Comparison of ENCODE assay signal across 8 mouse cellular contexts in genomic region chr4:62559797-62560329, GRCm38 (mm10). TPM values are rescaled to one million over a fixed set of nuclear protein-coding genes. Genes with fewer than 3 reads are reported as not detected.
DNase-seq lines count a peak whose midpoint lies in the region; ATAC-seq lines count a peak whose summit lies in the region.

Gene Rgs3, plus strand, starts transcription at chr4:62559847.

- H3K4me3 ChIP-seq in forebrain, embryonic 14.5 days (ENCODE audit: low read depth, low read length) = no peak within 1 kb of the TSS
- H3K4me3 ChIP-seq in intestine, embryonic 14.5 days (ENCODE audit: low read depth, low read length) = no peak within 1 kb of the TSS
- H3K4me3 ChIP-seq in midbrain, embryonic 16.5 days (ENCODE audit: low read depth, low read length) = no peak within 1 kb of the TSS

- no peaks in the 10 kb centered on the region for H3K9me3 ChIP-seq in forebrain, embryonic 14.5 days (replicated peaks; ENCODE audit: control insufficient read depth, low read length)
- H3K9me3 ChIP-seq in intestine, embryonic 14.5 days (ENCODE audit: control insufficient read depth, low read length) = no peaks in the 10 kb centered on the region
- H3K9me3 ChIP-seq in midbrain, embryonic 16.5 days (replicated peaks; ENCODE audit: control insufficient read depth, low read length, poor library complexity, severe bottlenecking) = no peaks in the 10 kb centered on the region

- no peaks in the 10 kb centered on the region for H3K4me1 ChIP-seq in forebrain, embryonic 14.5 days (ENCODE audit: control insufficient read depth, insufficient read depth, low read length)
- 0 out of 2 replicates have a peak, but pooled peaks cover 1% of the 10 kb centered on the region for H3K4me1 ChIP-seq in intestine, embryonic 14.5 days (replicated peaks; ENCODE audit: control insufficient read depth, insufficient read depth, low read length)
- H3K4me1 ChIP-seq in midbrain, embryonic 16.5 days (ENCODE audit: control insufficient read depth, insufficient read depth, low read length) = 0 out of 2 replicates have a peak, but pooled peaks cover 5% of the 10 kb centered on the region

- WGBS in forebrain, embryonic 14.5 days = 73% methylated on average over 6 of the region's 6 CpGs
- 53% methylated on average over 6 of the region's 6 CpGs for WGBS in intestine, embryonic 14.5 days
- 73% methylated on average over 6 of the region's 6 CpGs for WGBS in midbrain, embryonic 16.5 days

- H3K36me3 ChIP-seq in forebrain, embryonic 14.5 days (ENCODE audit: control insufficient read depth, insufficient read depth, low read length) = no peaks in the 10 kb centered on the region
- no peaks in the 10 kb centered on the region for H3K36me3 ChIP-seq in intestine, embryonic 14.5 days (ENCODE audit: control insufficient read depth, insufficient read depth, low read length)
- H3K36me3 ChIP-seq in midbrain, embryonic 16.5 days (ENCODE audit: control insufficient read depth, insufficient read depth, low read length) = no peaks in the 10 kb centered on the region

- no peak within 1 kb of the TSS for H3K9ac ChIP-seq in forebrain, embryonic 14.5 days (ENCODE audit: low read length)
- H3K9ac ChIP-seq in intestine, embryonic 14.5 days (ENCODE audit: low read length) = no peak within 1 kb of the TSS
- H3K9ac ChIP-seq in midbrain, embryonic 16.5 days (ENCODE audit: low read depth, low read length) = no peak within 1 kb of the TSS

- H3K27me3 ChIP-seq in forebrain, embryonic 14.5 days (replicated peaks; ENCODE audit: control insufficient read depth, insufficient read depth, low read length) = no peaks in the 10 kb centered on the region
- no peaks in the 10 kb centered on the region for H3K27me3 ChIP-seq in intestine, embryonic 14.5 days (replicated peaks; ENCODE audit: control insufficient read depth, insufficient read depth, low read length)
- no peaks in the 10 kb centered on the region for H3K27me3 ChIP-seq in midbrain, embryonic 16.5 days (ENCODE audit: control insufficient read depth, insufficient read depth, low read depth, low read length)

- no peak for ATAC-seq in CD4-positive, CD25-positive, alpha-beta regulatory T cell, adult 4 months
- ATAC-seq in forebrain, embryonic 14.5 days = no peak
- no peak for ATAC-seq in intestine, embryonic 14.5 days (replicated peaks; ENCODE audit: low FRiP score, low TSS enrichment, low read depth)
- no peak for ATAC-seq in midbrain, embryonic 16.5 days

- H3K27ac ChIP-seq in forebrain, embryonic 14.5 days (ENCODE audit: low read depth, low read length) = no peak within 1 kb of the TSS
- no peak within 1 kb of the TSS for H3K27ac ChIP-seq in intestine, embryonic 14.5 days (ENCODE audit: low read depth)
- no peak within 1 kb of the TSS for H3K27ac ChIP-seq in midbrain, embryonic 16.5 days (ENCODE audit: low read length)

- DNase-seq in gastrocnemius, postnatal 14 days = no peak
- DNase-seq in gastrocnemius, postnatal 36 days = no peak
- DNase-seq in forebrain, embryonic 14.5 days (ENCODE audit: low spot score) = no peak
- DNase-seq in intestine, embryonic 14.5 days (ENCODE audit: low spot score) = no peak
- DNase-seq in urinary bladder, postnatal 36 days (ENCODE audit: low spot score in 2 of 2) = no peak
- DNase-seq in thymus, postnatal 36 days = no peak

- intact Hi-C loops in gastrocnemius, postnatal 14 days (cut with DNase I; ENCODE audit: low total_unique reads) = loop anchor here (2.0 to 5.0 kb wide), 2 partner anchors 135 to 202 kb away; no protein-coding TSS in a partner anchor
- intact Hi-C loops in gastrocnemius, postnatal 36 days (cut with DNase I) = loop anchor here (2.0 kb wide), 1 partner anchor 205 kb away; no protein-coding TSS in a partner anchor

- no peak within 1 kb of the TSS for H3K4me2 ChIP-seq in forebrain, embryonic 14.5 days (ENCODE audit: low read length)
- H3K4me2 ChIP-seq in intestine, embryonic 14.5 days (ENCODE audit: low read length) = no peak within 1 kb of the TSS
- H3K4me2 ChIP-seq in midbrain, embryonic 16.5 days (ENCODE audit: low read length) = no peak within 1 kb of the TSS

RNA-seq across cellular contexts. Expression of gene Rgs3, which starts in this region (rescaled TPM):
- total RNA-seq in gastrocnemius, postnatal 14 days (2021) = 10 to 100 TPM; 17.2 to 18.5 TPM
- 1 to 10 TPM; 7.5 to 9.5 TPM for total RNA-seq in gastrocnemius, postnatal 36 days (2021)
- 10 to 100 TPM; 50.0 to 66.9 TPM for polyA plus RNA-seq in CD4-positive, CD25-positive, alpha-beta regulatory T cell, adult 4 months (2017; shearing (Covaris generic))
- 36.7 and 44.8 TPM in 2 replicates for polyA plus RNA-seq in forebrain, embryonic 14.5 days (2014; fragmentation: Nextera tagmentation; extraction: Ambion mirVana)
- polyA plus RNA-seq in intestine, embryonic 14.5 days (2014; fragmentation: Nextera tagmentation; extraction: Ambion mirVana) = 35.0 and 35.7 TPM in 2 replicates
- 66.9 and 82.1 TPM in 2 replicates for polyA plus RNA-seq in midbrain, embryonic 16.5 days (2015; fragmentation: Nextera tagmentation; extraction: Ambion mirVana)
